Mouse (Mus musculus) E14TG2a.4 (cell line): ENCODE results near the gene Gm17174.
"Not testable (repeated sequence)": the region's sequence is repeated elsewhere in the genome, so short reads cannot be mapped to it uniquely, and the experiment has no call there.

Experiments
- H3K27me3 ChIP-seq: 2 replicates; pipeline ENCODE4 v1.6.1; 2014; ENCODE audit warnings: low read length, control low read depth; ENCODE audit not compliant: insufficient read depth
- H3K36me3 ChIP-seq: 2 replicates; pipeline ENCODE4 v1.6.1; 2014; ENCODE audit warnings: low read length, control low read depth; ENCODE audit not compliant: insufficient read depth
- H3K4me1 ChIP-seq: replicated peaks from 2 replicates; pipeline ENCODE4 v1.6.1; 2014; ENCODE audit warnings: low read depth, low read length, control low read depth
- H3K4me3 ChIP-seq: replicated peaks from 2 replicates; pipeline ENCODE4 v1.5.1; 2014; ENCODE audit warnings: mild to moderate bottlenecking, low read length
- H3K9me3 ChIP-seq: 2 replicates; pipeline ENCODE4 v1.6.1; 2014; ENCODE audit warnings: low read length, control low read depth
- CTCF ChIP-seq: conservative IDR thresholded peaks from 2 replicates; pipeline ENCODE4 v1.5.1; 2014; ENCODE audit warnings: low read length
- NANOG ChIP-seq: IDR thresholded peaks from 2 replicates; pipeline ENCODE4 v1.6.1; 2014; ENCODE audit warnings: borderline replicate concordance, low read length, mixed read lengths
- POU5F1 ChIP-seq: IDR thresholded peaks from 2 replicates; pipeline ENCODE4 v1.6.1; 2014; ENCODE audit warnings: low read length, borderline replicate concordance

The Gm17174 gene

GRCm38 (mm10) chr14:51592039-51592438 is at the start of gene Gm17174:
Gm17174 (minus strand) TSS chr14:51592139.
- H3K4me3 ChIP-seq, H3K27me3 ChIP-seq, H3K36me3 ChIP-seq, H3K9me3 ChIP-seq, H3K4me1 ChIP-seq: not testable (repeated sequence)

GRCm38 (mm10) chr14:51635566-51635965 is 43.6 kb upstream of the Gm17174 start, which contains the start of gene Gm4181:
Gm4181 (minus strand) TSS chr14:51635666.
- not testable (repeated sequence) for H3K9me3 ChIP-seq, H3K4me1 ChIP-seq, H3K27me3 ChIP-seq, H3K36me3 ChIP-seq, H3K4me3 ChIP-seq

GRCm38 (mm10) chr14:51632426-51632825 is 40.5 kb upstream of the Gm17174 start:
- not testable (repeated sequence) for H3K4me3 ChIP-seq, H3K4me1 ChIP-seq, H3K27me3 ChIP-seq, H3K9me3 ChIP-seq, H3K36me3 ChIP-seq

- Histone ChIP-seq H3K9me3 (peaks cover 3% of the 10 kb centered on the region; the same call in 1 of the 2 replicates), H3K27me3 (no peaks in the 10 kb centered on the region), H3K36me3 (no peaks in the 10 kb centered on the region), H3K4me1 (no peaks in the 10 kb centered on the region), H3K4me3 (no peak within 1 kb of the TSS)
- TF ChIP-seq CTCF (no peak), POU5F1 (no peak), NANOG (no peak)
These were observed 19.3 kb upstream of the Gm17174 start, which contains the start of gene Gm17078 for GRCm38 (mm10) chr14:51611210-51611609. Gm17078 (minus strand) TSS chr14:51611310.

GRCm38 (mm10) chr14:51573963-51574362 is 18.0 kb downstream of the Gm17174 start, which contains the start of gene Gm17175:
Gm17175 (minus strand) TSS chr14:51574063.
- H3K27me3 ChIP-seq, H3K9me3 ChIP-seq, H3K4me3 ChIP-seq, H3K4me1 ChIP-seq, H3K36me3 ChIP-seq: not testable (repeated sequence)

- no peak for TF ChIP-seq CTCF
- no peak for TF ChIP-seq POU5F1
- no peak for TF ChIP-seq NANOG
- Histone ChIP-seq H3K9me3 (no peaks in the 10 kb centered on the region), H3K4me1 (no peaks in the 10 kb centered on the region), H3K36me3 (no peaks in the 10 kb centered on the region), H3K4me3 (no peak within 1 kb of the TSS), H3K27me3 (no peaks in the 10 kb centered on the region)
These were observed 39.4 kb downstream of the Gm17174 start, which contains the start of gene Gm5622 for GRCm38 (mm10) chr14:51552490-51552889. Gm5622 (plus strand) TSS chr14:51552790.
